ENCODE assay signal across 27 mouse cellular contexts in genomic region chr4:103802439-103802838, GRCm38 (mm10).
A peak's percentile ranks its signal among the peaks of the same experiment; 100 is the strongest.
DNase-seq lines count a peak whose midpoint lies in the region; ATAC-seq and TF ChIP-seq lines count a peak whose summit lies in the region.
"Had no signal": no experiment of that assay in that cellular context is flagged by ENCODE, and none has a peak within 500 bp of the region (broad histone marks: within the 10 kb centered on the region; RNA-seq: fewer than 3 reads in every experiment).

No protein-coding gene starts in this region.

- no peak for TF ChIP-seq EP300 in stomach, postnatal 0 days (optimal IDR thresholded peaks at IDR 0.05)

- no peak overlapping the region for H3K4me3 ChIP-seq in forebrain, postnatal 0 days (ENCODE audit: low read depth, low read length)
- no peak overlapping the region for H3K4me3 ChIP-seq in forebrain, embryonic 13.5 days
- no peak overlapping the region for H3K4me3 ChIP-seq in layer of hippocampus, adult 2 months
- H3K4me3 ChIP-seq in stomach, postnatal 0 days (ENCODE audit: low read depth, low read length) = no peak overlapping the region
- H3K4me3 ChIP-seq: embryonic facial prominence, embryonic 13.5 days; embryonic facial prominence, embryonic 15.5 days; erythroblast, embryonic 14.5 days; forebrain, embryonic 10.5 days; forebrain, embryonic 12.5 days; forebrain, embryonic 15.5 days had no signal

- no peak for TF ChIP-seq CTCF in forebrain, postnatal 0 days (IDR thresholded peaks at IDR 0.05; ENCODE audit: low read depth)
- no peak for TF ChIP-seq CTCF in layer of hippocampus, adult 2 months (conservative IDR thresholded peaks at IDR 0.05)
- TF ChIP-seq CTCF in stomach, postnatal 0 days (IDR thresholded peaks at IDR 0.05; ENCODE audit: low read depth) = no peak

- ATAC-seq in forebrain, postnatal 0 days = peak; percentile 53; the same call in 1 of the 2 replicates
- no peak for ATAC-seq in forebrain, embryonic 13.5 days
- no peak for ATAC-seq in stomach, postnatal 0 days (ENCODE audit: low FRiP score, low TSS enrichment)
- ATAC-seq: activated CD4-positive, CD25-positive, alpha-beta regulatory T cell, adult 4 months; CD4-positive, CD25-positive, alpha-beta regulatory T cell, adult 4 months; forebrain, embryonic 15.5 days; Patski had no signal

- no peaks in the 10 kb centered on the region for H3K4me1 ChIP-seq in forebrain, postnatal 0 days (ENCODE audit: insufficient read depth)
- H3K4me1 ChIP-seq in forebrain, embryonic 13.5 days = peaks cover 10% of the 10 kb centered on the region; the same call in 1 of the 2 replicates
- no peaks in the 10 kb centered on the region for H3K4me1 ChIP-seq in stomach, postnatal 0 days (replicated peaks; ENCODE audit: control insufficient read depth, insufficient read depth)
- H3K4me1 ChIP-seq: embryonic facial prominence, embryonic 13.5 days; embryonic facial prominence, embryonic 15.5 days had no signal

- no peak overlapping the region for H3K4me2 ChIP-seq in forebrain, postnatal 0 days (ENCODE audit: low read depth)
- H3K4me2 ChIP-seq in forebrain, embryonic 13.5 days = no peak overlapping the region
- no peak overlapping the region for H3K4me2 ChIP-seq in stomach, postnatal 0 days (replicated peaks; ENCODE audit: low read depth)
- H3K4me2 ChIP-seq: embryonic facial prominence, embryonic 13.5 days; embryonic facial prominence, embryonic 15.5 days; forebrain, embryonic 12.5 days; forebrain, embryonic 15.5 days had no signal

- no peaks in the 10 kb centered on the region for H3K36me3 ChIP-seq in forebrain, postnatal 0 days (ENCODE audit: insufficient read depth)
- no peaks in the 10 kb centered on the region for H3K36me3 ChIP-seq in forebrain, embryonic 13.5 days (ENCODE audit: poor library complexity, severe bottlenecking)
- no peaks in the 10 kb centered on the region for H3K36me3 ChIP-seq in stomach, postnatal 0 days (ENCODE audit: control insufficient read depth, insufficient read depth, low read length)
- H3K36me3 ChIP-seq: embryonic facial prominence, embryonic 13.5 days; embryonic facial prominence, embryonic 15.5 days; forebrain, embryonic 10.5 days; forebrain, embryonic 12.5 days; forebrain, embryonic 15.5 days; G1E had no signal

- no peaks in the 10 kb centered on the region for H3K9me3 ChIP-seq in forebrain, postnatal 0 days (ENCODE audit: low read length)
- no peaks in the 10 kb centered on the region for H3K9me3 ChIP-seq in forebrain, embryonic 13.5 days (replicated peaks)
- H3K9me3 ChIP-seq in stomach, postnatal 0 days (ENCODE audit: control insufficient read depth, low read length) = no peaks in the 10 kb centered on the region
- H3K9me3 ChIP-seq: embryonic facial prominence, embryonic 13.5 days; embryonic facial prominence, embryonic 15.5 days; forebrain, embryonic 10.5 days; forebrain, embryonic 12.5 days; forebrain, embryonic 15.5 days had no signal

- 68% methylated on average over 4 of the region's 4 CpGs for WGBS in forebrain, postnatal 0 days
- 86% methylated on average over 4 of the region's 4 CpGs for WGBS in forebrain, embryonic 13.5 days
- WGBS in stomach, postnatal 0 days = 87% methylated on average over 4 of the region's 4 CpGs

- DNase-seq in forebrain, postnatal 0 days = no peak
- no peak for DNase-seq in layer of hippocampus, adult 2 months (ENCODE audit: low spot score in 2 of 2)
- DNase-seq in layer of hippocampus, postnatal 10 days (ENCODE audit: low spot score in 2 of 2) = no peak
- peak; percentile 36 for DNase-seq in brain, adult 2 months (ENCODE audit: low read depth, low spot score)
- DNase-seq in stomach, postnatal 0 days (ENCODE audit: low spot score) = no peak
- DNase-seq: adrenal gland, adult 8-10 months; adrenal gland, postnatal 14 days; adrenal gland, postnatal 36 days; B cell, adult 2 months; cerebellum, adult 11 months; cerebellum, adult 18-20 months; cerebellum, adult 8-10 months; cerebellum, adult 9-11 months; cerebellum, postnatal 14 days; cerebellum, postnatal 36 days had no signal

- H3K9ac ChIP-seq in forebrain, postnatal 0 days = no peak overlapping the region
- no peak overlapping the region for H3K9ac ChIP-seq in forebrain, embryonic 13.5 days
- H3K9ac ChIP-seq in stomach, postnatal 0 days (ENCODE audit: low read length) = no peak overlapping the region
- H3K9ac ChIP-seq: embryonic facial prominence, embryonic 13.5 days; embryonic facial prominence, embryonic 15.5 days; forebrain, embryonic 12.5 days; forebrain, embryonic 15.5 days had no signal

- H3K27me3 ChIP-seq in forebrain, postnatal 0 days (ENCODE audit: insufficient read depth, low read length) = no peaks in the 10 kb centered on the region
- no peaks in the 10 kb centered on the region for H3K27me3 ChIP-seq in forebrain, embryonic 13.5 days
- H3K27me3 ChIP-seq in stomach, postnatal 0 days (ENCODE audit: control insufficient read depth, insufficient read depth, low read length) = no peaks in the 10 kb centered on the region
- H3K27me3 ChIP-seq: CH12.LX; embryonic facial prominence, embryonic 13.5 days; embryonic facial prominence, embryonic 15.5 days; forebrain, embryonic 12.5 days; forebrain, embryonic 15.5 days had no signal

- H3K27ac ChIP-seq in forebrain, postnatal 0 days (ENCODE audit: low read depth, low read length) = no peak overlapping the region
- H3K27ac ChIP-seq in forebrain, embryonic 13.5 days = no peak overlapping the region
- H3K27ac ChIP-seq in layer of hippocampus, adult 2 months = peak overlapping the region; percentile 15; the same call in 1 of the 2 replicates
- no peak overlapping the region for H3K27ac ChIP-seq in stomach, postnatal 0 days (replicated peaks)
- H3K27ac ChIP-seq: embryonic facial prominence, embryonic 13.5 days; embryonic facial prominence, embryonic 15.5 days; forebrain, embryonic 10.5 days; forebrain, embryonic 12.5 days; forebrain, embryonic 15.5 days had no signal
